Mouse (Mus musculus): ENCODE results near the gene Nell2. TPM values are rescaled to one million over a fixed set of nuclear protein-coding genes. Genes with fewer than 3 reads are reported as not detected.
A peak's percentile ranks its signal among the peaks of the same experiment; 100 is the strongest.
"Not testable (repeated sequence)": the region's sequence is repeated elsewhere in the genome, so short reads cannot be mapped to it uniquely, and the experiment has no call there.

Gene Nell2
- polyA plus RNA-seq, 1 experiment from 2014 or later, result 0.18 TPM

DNA sequence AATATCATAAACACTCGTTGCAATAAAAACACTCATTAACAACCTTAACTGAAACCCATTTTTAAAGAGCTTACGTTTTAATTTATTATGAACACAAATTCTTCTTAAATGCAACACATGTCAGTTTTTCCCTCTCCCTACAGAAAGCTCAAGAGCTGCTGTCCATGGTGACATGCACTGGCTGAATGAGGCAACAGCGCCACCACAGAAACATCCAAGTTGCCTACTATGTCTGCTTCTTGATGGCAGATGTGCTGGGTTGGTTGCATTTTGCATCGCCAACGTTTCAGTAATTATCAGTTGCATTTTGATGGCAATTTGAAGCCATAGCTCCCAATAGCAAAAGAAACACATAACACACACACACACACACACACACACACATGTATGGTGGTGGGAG, 2.4 kb downstream of the Nell2 start:
- no peak for ATAC-seq

DNA sequence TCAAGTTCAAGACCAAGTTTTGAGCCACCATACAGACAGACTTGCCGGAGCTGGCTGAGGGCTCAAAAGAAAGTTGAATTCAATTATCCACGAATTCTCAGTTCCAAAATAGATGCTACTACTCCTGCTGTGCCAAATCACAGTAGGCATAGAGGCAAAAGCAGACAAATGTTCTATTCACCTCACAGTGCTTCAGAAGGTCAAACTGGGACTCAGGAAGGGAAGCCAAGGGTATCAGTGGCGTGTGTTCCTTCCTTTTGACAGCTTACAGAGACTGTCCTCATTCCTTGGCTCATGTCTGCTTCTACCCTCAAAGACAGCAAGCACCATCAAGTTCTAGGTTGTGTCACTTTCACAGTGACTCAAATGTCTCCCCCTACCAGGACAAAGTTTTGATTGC, 10.2 kb downstream of the Nell2 start:
- no peaks in the 10 kb centered on the region for H3K27me3 ChIP-seq (ENCODE audit: insufficient read depth, low read length)
- no peaks in the 10 kb centered on the region for H3K9me3 ChIP-seq (ENCODE audit: low read length)
- no peak for DNase-seq
- H3K36me3 ChIP-seq (replicated peaks; ENCODE audit: insufficient read depth, low read length), result no peaks in the 10 kb centered on the region
- H3K4me3 ChIP-seq (ENCODE audit: low read depth, low read length), result no peak overlapping the region
- H3K4me2 ChIP-seq (ENCODE audit: low read depth, low read length), result no peak overlapping the region
- ATAC-seq, result no peak
- no peak overlapping the region for H3K9ac ChIP-seq (replicated peaks)
- no peaks in the 10 kb centered on the region for H3K4me1 ChIP-seq (ENCODE audit: insufficient read depth)
- 51% methylated on average over 3 of the region's 3 CpGs for WGBS (ENCODE audit: insufficient replicate concordance)
- no peak overlapping the region for H3K27ac ChIP-seq (ENCODE audit: low read depth)
- TF ChIP-seq CTCF (IDR thresholded peaks at IDR 0.05; ENCODE audit: low read depth) (no peak), EP300 (IDR thresholded peaks at IDR 0.05; ENCODE audit: low read depth) (no peak)

More for the DNA sequence above, 2.4 kb downstream of the Nell2 start:
- Histone ChIP-seq H3K4me1 (ENCODE audit: insufficient read depth) (no peaks in the 10 kb centered on the region), H3K4me2 (ENCODE audit: low read depth, low read length) (no peak overlapping the region), H3K27ac (ENCODE audit: low read depth) (no peak overlapping the region), H3K4me3 (ENCODE audit: low read depth, low read length) (no peak overlapping the region), H3K36me3 (replicated peaks; ENCODE audit: insufficient read depth, low read length) (no peaks in the 10 kb centered on the region), H3K9ac (replicated peaks) (no peak overlapping the region), H3K27me3 (ENCODE audit: insufficient read depth, low read length) (peaks cover 27% of the 10 kb centered on the region), H3K9me3 (ENCODE audit: low read length) (no peaks in the 10 kb centered on the region)
- 11% methylated on average over 5 of the region's 5 CpGs for WGBS (ENCODE audit: insufficient replicate concordance)
- DNase-seq, result no peak
- TF ChIP-seq CTCF (IDR thresholded peaks at IDR 0.05; ENCODE audit: low read depth), result peak; percentile 32
- no peak for TF ChIP-seq EP300 (IDR thresholded peaks at IDR 0.05; ENCODE audit: low read depth)

DNA sequence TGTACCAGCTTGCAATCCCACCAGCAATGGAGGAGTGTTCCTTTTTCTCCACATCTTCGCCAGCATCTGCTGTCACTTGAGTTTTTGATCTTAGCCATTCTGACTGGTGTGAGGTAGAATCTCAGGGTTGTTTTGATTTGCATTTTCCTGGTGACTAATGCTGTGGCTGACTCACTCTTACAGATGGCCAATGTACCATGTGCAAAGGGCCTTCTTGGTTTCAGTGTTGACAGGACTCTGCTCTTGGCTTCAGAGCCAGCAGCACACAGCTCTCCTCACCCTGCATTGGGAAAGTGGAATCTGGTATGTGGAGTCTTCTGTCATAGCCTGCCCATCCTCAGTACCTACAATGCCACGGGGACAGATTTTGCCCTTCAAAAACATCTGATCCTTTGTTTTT, 15.1 kb downstream of the Nell2 start:
- not testable (repeated sequence) for H3K9ac ChIP-seq (replicated peaks); ATAC-seq
- 49% methylated on average over 2 of the region's 2 CpGs for WGBS (ENCODE audit: insufficient replicate concordance)

GRCm38 (mm10) chr15:95495666-95496065, 32.7 kb downstream of the Nell2 start:
- WGBS (ENCODE audit: insufficient replicate concordance), result 56% methylated on average over 4 of the region's 4 CpGs
- DNase-seq (no peak), ATAC-seq (no peak)
- H3K27ac ChIP-seq (ENCODE audit: low read depth), result no peak overlapping the region
- no peak overlapping the region for H3K4me3 ChIP-seq (ENCODE audit: low read depth, low read length)
- no peaks in the 10 kb centered on the region for H3K4me1 ChIP-seq (ENCODE audit: insufficient read depth)
- H3K9ac ChIP-seq (replicated peaks), result no peak overlapping the region
- TF ChIP-seq CTCF (IDR thresholded peaks at IDR 0.05; ENCODE audit: low read depth) (no peak), EP300 (IDR thresholded peaks at IDR 0.05; ENCODE audit: low read depth) (no peak)
- no peaks in the 10 kb centered on the region for H3K27me3 ChIP-seq (ENCODE audit: insufficient read depth, low read length)
- H3K9me3 ChIP-seq (ENCODE audit: low read length), result no peaks in the 10 kb centered on the region
- H3K36me3 ChIP-seq (replicated peaks; ENCODE audit: insufficient read depth, low read length), result no peaks in the 10 kb centered on the region
- no peak overlapping the region for H3K4me2 ChIP-seq (ENCODE audit: low read depth, low read length)

More for the DNA sequence above, 15.1 kb downstream of the Nell2 start:
- not testable (repeated sequence) for H3K4me1 ChIP-seq (ENCODE audit: insufficient read depth); H3K4me3 ChIP-seq (ENCODE audit: low read depth, low read length); H3K27me3 ChIP-seq (ENCODE audit: insufficient read depth, low read length); H3K36me3 ChIP-seq (replicated peaks; ENCODE audit: insufficient read depth, low read length); H3K27ac ChIP-seq (ENCODE audit: low read depth); H3K9me3 ChIP-seq (ENCODE audit: low read length); H3K4me2 ChIP-seq (ENCODE audit: low read depth, low read length); DNase-seq

GRCm38 (mm10) chr15:95495193-95495592, 33.2 kb downstream of the Nell2 start:
- Histone ChIP-seq H3K9me3 (ENCODE audit: low read length) (no peaks in the 10 kb centered on the region), H3K36me3 (replicated peaks; ENCODE audit: insufficient read depth, low read length) (no peaks in the 10 kb centered on the region), H3K27me3 (ENCODE audit: insufficient read depth, low read length) (no peaks in the 10 kb centered on the region), H3K4me3 (ENCODE audit: low read depth, low read length) (no peak overlapping the region), H3K4me2 (ENCODE audit: low read depth, low read length) (no peak overlapping the region), H3K9ac (replicated peaks) (no peak overlapping the region), H3K4me1 (ENCODE audit: insufficient read depth) (no peaks in the 10 kb centered on the region), H3K27ac (ENCODE audit: low read depth) (no peak overlapping the region)
- 77% methylated on average over 8 of the region's 8 CpGs for WGBS (ENCODE audit: insufficient replicate concordance)
- TF ChIP-seq CTCF (IDR thresholded peaks at IDR 0.05; ENCODE audit: low read depth) (no peak), EP300 (IDR thresholded peaks at IDR 0.05; ENCODE audit: low read depth) (no peak)
- DNase-seq, result no peak
- no peak for ATAC-seq

DNA sequence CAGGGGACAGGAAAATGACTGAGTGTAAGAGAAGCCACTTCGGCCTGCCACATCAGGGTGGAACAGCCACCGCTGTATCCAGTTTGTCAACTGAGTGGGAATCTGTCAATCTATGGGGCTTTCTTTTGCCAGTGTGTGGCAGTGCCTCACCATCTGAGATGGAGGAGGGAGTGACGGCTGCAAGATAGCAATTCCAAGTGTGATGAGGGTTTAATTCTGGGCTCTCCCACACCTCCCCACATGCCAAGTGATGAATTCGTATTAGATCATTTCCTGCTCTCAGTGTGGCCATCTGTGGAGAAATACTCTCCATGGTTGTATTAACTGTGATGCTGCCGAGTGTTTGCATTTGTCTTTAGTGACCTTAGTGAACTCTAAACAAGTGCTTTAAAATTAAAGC, 36.2 kb downstream of the Nell2 start:
- Histone ChIP-seq H3K4me2 (ENCODE audit: low read depth, low read length) (no peak overlapping the region), H3K9me3 (ENCODE audit: low read length) (no peaks in the 10 kb centered on the region), H3K27ac (ENCODE audit: low read depth) (no peak overlapping the region), H3K9ac (replicated peaks) (no peak overlapping the region), H3K4me3 (ENCODE audit: low read depth, low read length) (no peak overlapping the region), H3K36me3 (replicated peaks; ENCODE audit: insufficient read depth, low read length) (no peaks in the 10 kb centered on the region), H3K27me3 (ENCODE audit: insufficient read depth, low read length) (no peaks in the 10 kb centered on the region), H3K4me1 (ENCODE audit: insufficient read depth) (no peaks in the 10 kb centered on the region)
- 71% methylated on average over 5 of the region's 5 CpGs for WGBS (ENCODE audit: insufficient replicate concordance)
- ATAC-seq (no peak), DNase-seq (no peak)
- TF ChIP-seq CTCF (IDR thresholded peaks at IDR 0.05; ENCODE audit: low read depth) (no peak), EP300 (IDR thresholded peaks at IDR 0.05; ENCODE audit: low read depth) (no peak)

DNA sequence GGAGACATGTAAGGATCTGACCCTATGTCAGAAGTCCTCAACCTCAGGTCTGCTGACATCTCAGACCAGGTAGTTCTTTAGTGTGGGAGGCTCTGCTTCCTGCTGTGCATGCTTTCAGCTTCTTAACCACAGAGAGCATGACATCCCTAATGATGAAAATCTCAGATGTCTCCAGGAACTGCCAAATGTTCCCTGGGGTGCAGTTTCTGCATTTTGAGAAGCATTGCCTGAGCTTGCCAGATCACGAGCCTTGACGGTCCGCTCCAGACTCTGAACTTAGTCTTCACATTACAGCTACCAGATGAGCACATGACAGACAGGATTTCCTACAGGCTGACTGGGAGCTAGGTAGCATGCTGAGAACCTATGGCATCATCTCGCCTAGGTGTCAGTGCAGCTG, 39.2 kb downstream of the Nell2 start:
- Histone ChIP-seq H3K9me3 (ENCODE audit: low read length) (no peaks in the 10 kb centered on the region), H3K9ac (replicated peaks) (no peak overlapping the region), H3K4me2 (ENCODE audit: low read depth, low read length) (no peak overlapping the region), H3K4me1 (ENCODE audit: insufficient read depth) (no peaks in the 10 kb centered on the region), H3K36me3 (replicated peaks; ENCODE audit: insufficient read depth, low read length) (no peaks in the 10 kb centered on the region), H3K27ac (ENCODE audit: low read depth) (no peak overlapping the region), H3K4me3 (ENCODE audit: low read depth, low read length) (no peak overlapping the region), H3K27me3 (ENCODE audit: insufficient read depth, low read length) (no peaks in the 10 kb centered on the region)
- WGBS (ENCODE audit: insufficient replicate concordance), result 73% methylated on average over 4 of the region's 4 CpGs
- TF ChIP-seq CTCF (IDR thresholded peaks at IDR 0.05; ENCODE audit: low read depth) (no peak), EP300 (IDR thresholded peaks at IDR 0.05; ENCODE audit: low read depth) (no peak)
- no peak for DNase-seq
- no peak for ATAC-seq

Measured in liver, postnatal 0 days (tissue).